Mouse (Mus musculus) small intestine, adult 2 months (tissue): Measurements from ENCODE around the gene Adam17. TPM values are rescaled to one million over a fixed set of nuclear protein-coding genes. Genes with fewer than 3 reads are reported as not detected.

ENCODE experiments used
- H3K27ac ChIP-seq: fragments of 200-500 bp; 2 replicates; pipeline ENCODE4 v1.5.1; 2012; ENCODE audit warnings: low read depth, low read length, control low read depth, inconsistent platforms; ENCODE audit not compliant: insufficient read depth
- H3K27me3 ChIP-seq: fragments of 200-500 bp; 2 replicates; pipeline ENCODE4 v1.6.1; 2012; ENCODE audit warnings: mild to moderate bottlenecking, moderate library complexity, low read length, inconsistent platforms; ENCODE audit not compliant: control insufficient read depth, insufficient read depth
- H3K36me3 ChIP-seq: fragments of 200-500 bp; 2 replicates; pipeline ENCODE4 v1.6.1; 2012; ENCODE audit warnings: mild to moderate bottlenecking, low read length, control low read depth, inconsistent platforms; ENCODE audit not compliant: control insufficient read depth, insufficient read depth
- H3K4me1 ChIP-seq: fragments of 200-500 bp; 2 replicates; pipeline ENCODE4 v1.6.1; 2012; ENCODE audit warnings: low read length, inconsistent platforms, mixed read lengths; ENCODE audit not compliant: control insufficient read depth, insufficient read depth, insufficient read length
- H3K4me3 ChIP-seq: fragments of 200-500 bp; 2 replicates; pipeline ENCODE4 v1.5.1; 2012; ENCODE audit warnings: low read depth, mild to moderate bottlenecking, control low read depth, inconsistent platforms, low read length, moderate library complexity
- CTCF ChIP-seq: fragments of 200-500 bp; IDR thresholded peaks from 2 replicates; pipeline ENCODE4 v1.5.1; 2012; ENCODE audit warnings: low read depth, mild to moderate bottlenecking, control low read depth, inconsistent platforms, low read length, moderate library complexity, mixed read lengths; ENCODE audit not compliant: insufficient replicate concordance, insufficient read length; ENCODE audit errors: extremely low read depth
- POLR2A ChIP-seq: fragments of 200-500 bp; IDR thresholded peaks from 2 replicates; pipeline ENCODE4 v1.6.1; 2012; ENCODE audit warnings: low read depth, mild to moderate bottlenecking, control low read depth, inconsistent platforms, low read length, moderate library complexity
- WGBS: fragments of 180-500 bp; shearing (Covaris S2); methylation state at CpG from one replicate; pipeline ENCODE4 v1.1.7; 2018; 5-methylcytosine and 5-hydroxymethylcytosine counted together
- polyA plus RNA-seq: library from polyadenylated mRNA; depleted of rRNA; stranded (reverse); fragments of >200 nt; gene quantifications from 2 replicates; pipeline ENCODE4 v1.2.3, GENCODE M21; 2012

Gene Adam17
- polyA plus RNA-seq, 1 experiment, result 10.1 TPM

DNA sequence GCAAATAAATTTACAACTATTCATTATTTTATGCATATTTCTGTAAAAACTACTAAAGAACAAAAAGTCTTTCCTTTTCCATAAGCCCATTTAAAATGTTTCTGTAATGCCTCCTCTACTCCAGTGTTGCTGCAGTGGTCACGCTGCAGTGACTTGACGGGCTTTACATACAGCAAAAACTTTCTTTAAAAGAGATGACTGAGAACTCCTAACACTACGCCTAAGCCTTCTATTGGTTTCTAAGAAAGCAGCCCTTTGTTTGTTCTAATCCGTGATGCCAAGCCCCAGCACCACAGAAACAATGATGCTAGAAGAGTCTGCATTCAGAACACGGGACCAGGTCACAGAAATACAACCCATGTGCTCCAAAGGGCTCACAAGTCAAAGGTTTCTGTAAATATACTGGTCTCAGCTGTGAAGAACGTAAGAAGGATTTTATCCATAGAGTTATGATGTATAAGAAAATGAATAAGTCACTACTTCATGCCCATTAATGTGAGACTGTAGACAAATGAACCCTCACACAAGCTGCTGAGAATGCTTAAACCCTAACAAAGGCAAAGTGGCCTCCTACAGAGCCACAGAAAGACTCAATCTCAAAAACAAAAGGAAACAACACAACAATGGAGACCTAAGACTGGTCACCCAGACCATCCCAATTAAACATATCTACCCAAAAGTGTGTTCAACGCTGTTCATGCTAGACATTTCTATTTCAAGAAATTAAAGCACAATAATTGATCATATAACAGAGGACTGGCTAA is 23.1 kb downstream of the Adam17 start:
- Histone ChIP-seq H3K27ac (no peak overlapping the region), H3K4me1 (no peaks in the 10 kb centered on the region), H3K27me3 (no peaks in the 10 kb centered on the region), H3K36me3 (peaks cover 47% of the 10 kb centered on the region), H3K4me3 (no peak overlapping the region)
- WGBS, result 92% methylated on average over 7 of the region's 7 CpGs
- TF ChIP-seq CTCF, result no peak

DNA sequence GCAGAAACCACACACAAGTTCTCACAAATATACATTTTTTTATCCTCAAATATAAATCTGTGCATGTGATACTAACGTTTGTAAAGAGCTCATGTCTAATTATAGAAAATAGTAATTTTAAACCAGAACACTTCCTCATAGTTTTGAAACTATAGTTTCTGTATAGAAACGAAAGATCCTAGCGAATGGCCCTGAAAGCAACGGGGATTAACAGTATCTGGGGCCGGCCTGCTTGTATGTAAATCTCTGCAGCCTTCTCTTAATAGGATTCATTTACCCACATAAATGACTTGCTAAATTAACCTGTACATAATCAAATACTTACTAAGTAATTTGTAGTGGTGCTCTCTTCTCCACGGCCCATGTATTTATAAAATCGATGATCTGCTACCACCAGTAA is 26.5 kb downstream of the Adam17 start:
- no peaks in the 10 kb centered on the region for H3K4me1 ChIP-seq
- TF ChIP-seq POLR2A (no peak), CTCF (no peak)
- H3K4me3 ChIP-seq, result no peak overlapping the region
- H3K36me3 ChIP-seq, result peaks cover 40% of the 10 kb centered on the region
- H3K27me3 ChIP-seq, result no peaks in the 10 kb centered on the region
- WGBS, result 77% methylated on average over 7 of the region's 7 CpGs
- H3K27ac ChIP-seq, result no peak overlapping the region

DNA sequence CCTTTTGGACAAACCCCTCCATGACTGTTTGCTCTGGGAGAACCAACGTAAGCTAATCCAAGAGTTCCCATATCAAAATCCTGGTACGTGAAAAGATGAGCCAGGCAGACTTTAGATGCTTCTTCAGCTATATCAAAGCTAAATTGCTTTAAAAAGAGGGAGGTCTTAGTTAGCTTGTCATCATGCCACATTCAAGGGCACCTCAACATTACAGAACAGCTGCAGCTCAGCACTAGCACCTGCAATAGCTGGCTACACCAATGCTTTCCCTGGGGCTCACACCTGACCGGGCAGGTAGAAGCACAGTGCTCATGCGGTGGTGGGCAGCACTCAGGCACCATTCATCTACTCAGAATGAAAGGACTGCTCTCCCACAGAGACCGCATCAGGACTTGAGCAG is 32.8 kb downstream of the Adam17 start:
- 96% methylated on average over 5 of the region's 5 CpGs for WGBS
- H3K4me3 ChIP-seq, result no peak overlapping the region
- H3K27me3 ChIP-seq, result no peaks in the 10 kb centered on the region
- H3K4me1 ChIP-seq, result no peaks in the 10 kb centered on the region
- peaks cover 45% of the 10 kb centered on the region for H3K36me3 ChIP-seq
- TF ChIP-seq CTCF, result no peak
- no peak for TF ChIP-seq POLR2A
- no peak overlapping the region for H3K27ac ChIP-seq

- Histone ChIP-seq H3K27me3 (no peaks in the 10 kb centered on the region), H3K27ac (no peak overlapping the region), H3K36me3 (peaks cover 52% of the 10 kb centered on the region), H3K4me1 (no peaks in the 10 kb centered on the region), H3K4me3 (no peak overlapping the region)
- TF ChIP-seq CTCF (no peak), POLR2A (no peak)
- WGBS, result 96% methylated on average over 5 of the region's 5 CpGs
These were observed 36.3 kb downstream of the Adam17 start for GRCm38 (mm10) chr12:21337171-21337570.

- TF ChIP-seq CTCF, result no peak
- no peak for TF ChIP-seq POLR2A
- Histone ChIP-seq H3K36me3 (peaks cover 57% of the 10 kb centered on the region), H3K27me3 (no peaks in the 10 kb centered on the region), H3K27ac (no peak overlapping the region), H3K4me1 (no peaks in the 10 kb centered on the region), H3K4me3 (no peak overlapping the region)
- WGBS, result 35% methylated on average over 7 of the region's 7 CpGs
These were observed 37.6 kb downstream of the Adam17 start for GRCm38 (mm10) chr12:21335869-21336268.

DNA sequence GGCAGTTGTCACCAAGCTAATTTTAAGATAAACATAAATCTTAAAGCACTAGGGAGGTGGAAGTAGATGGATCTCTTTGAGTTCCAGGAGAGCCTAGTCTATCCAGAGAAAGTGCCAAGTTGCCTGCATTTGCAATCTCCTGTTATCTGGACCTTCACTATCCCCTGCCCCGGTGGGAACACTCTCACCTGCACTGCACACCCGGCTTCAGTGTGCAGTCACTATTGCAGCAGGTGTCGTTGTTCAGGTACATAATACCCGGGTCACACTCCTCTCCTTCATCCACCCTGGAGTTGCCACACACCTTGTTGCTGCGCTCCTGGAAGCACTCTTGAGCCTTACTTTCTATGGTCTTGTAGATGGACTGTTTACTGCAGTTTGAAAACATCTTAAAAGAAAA is 39.7 kb downstream of the Adam17 start:
- Histone ChIP-seq H3K36me3 (peaks cover 58% of the 10 kb centered on the region), H3K27ac (no peak overlapping the region), H3K4me1 (no peaks in the 10 kb centered on the region), H3K4me3 (no peak overlapping the region), H3K27me3 (no peaks in the 10 kb centered on the region)
- WGBS, result 75% methylated on average over 5 of the region's 5 CpGs
- no peak for TF ChIP-seq POLR2A
- TF ChIP-seq CTCF, result no peak

- TF ChIP-seq CTCF (no peak), POLR2A (no peak)
- Histone ChIP-seq H3K27ac (no peak overlapping the region), H3K4me1 (no peaks in the 10 kb centered on the region), H3K27me3 (no peaks in the 10 kb centered on the region), H3K4me3 (no peak overlapping the region), H3K36me3 (peaks cover 61% of the 10 kb centered on the region)
- 90% methylated on average over 7 of the region's 7 CpGs for WGBS
These were observed 40.4 kb downstream of the Adam17 start for GRCm38 (mm10) chr12:21333021-21333420.
